Mouse (Mus musculus): Measurements from ENCODE around the gene Rnf217.

The Rnf217 gene

GRCm38 (mm10) chr10:31557311-31557710, 51.7 kb downstream of the Rnf217 start:
- intact Hi-C loops (cut with DNase I) = no loop called here

GRCm38 (mm10) chr10:31555433-31555960, 53.5 kb downstream of the Rnf217 start:
- intact Hi-C loops (cut with DNase I) = no loop called here

- intact Hi-C loops (cut with DNase I) = no loop called here
Measured at GRCm38 (mm10) chr10:31553302-31553701, 55.7 kb downstream of the Rnf217 start.

- intact Hi-C loops (cut with DNase I) = no loop called here
Measured at GRCm38 (mm10) chr10:31551850-31552249, 57.1 kb downstream of the Rnf217 start.

DNA sequence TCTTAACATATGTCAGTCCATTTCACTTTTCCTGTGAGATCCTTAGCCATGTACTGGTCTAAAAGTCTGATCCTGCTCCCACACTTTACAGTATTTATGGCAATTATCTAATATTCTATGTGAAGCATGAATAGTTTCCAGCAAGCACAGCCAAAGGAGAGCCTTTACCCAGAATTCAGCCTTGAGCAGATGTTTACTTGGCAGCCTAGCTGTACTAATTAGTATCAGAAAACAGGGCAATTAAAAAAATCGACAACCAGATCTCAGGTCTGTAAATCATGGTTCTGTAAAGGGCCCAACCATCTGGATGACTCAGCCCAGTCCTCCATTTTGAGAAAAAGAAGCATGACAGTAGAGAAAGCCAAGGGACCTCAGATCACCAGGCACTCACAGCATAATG, 57.6 kb downstream of the Rnf217 start:
- intact Hi-C loops (cut with DNase I) = no loop called here

DNA sequence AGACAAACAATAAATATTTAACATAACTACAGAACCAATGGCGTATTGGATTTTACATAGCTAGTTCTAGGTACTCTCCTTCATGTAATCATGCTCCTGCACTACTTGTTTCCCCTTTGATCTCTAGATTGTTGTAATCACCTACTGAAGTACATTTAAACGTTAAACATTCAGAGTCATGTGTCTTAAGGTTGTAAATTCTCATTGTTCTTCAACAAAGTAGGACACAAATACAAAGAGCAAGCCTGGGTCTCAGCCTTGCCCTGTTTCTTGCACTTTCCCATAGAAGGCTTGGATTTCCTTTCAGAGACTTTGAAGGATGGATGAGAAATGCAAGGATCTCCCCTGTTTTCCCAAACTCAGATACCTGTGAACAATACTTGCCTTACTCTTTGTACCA, 61.8 kb downstream of the Rnf217 start:
- intact Hi-C loops (cut with DNase I) = no loop called here

- intact Hi-C loops (cut with DNase I) = no loop called here
Measured at GRCm38 (mm10) chr10:31544149-31544942, 64.6 kb downstream of the Rnf217 start.

DNA sequence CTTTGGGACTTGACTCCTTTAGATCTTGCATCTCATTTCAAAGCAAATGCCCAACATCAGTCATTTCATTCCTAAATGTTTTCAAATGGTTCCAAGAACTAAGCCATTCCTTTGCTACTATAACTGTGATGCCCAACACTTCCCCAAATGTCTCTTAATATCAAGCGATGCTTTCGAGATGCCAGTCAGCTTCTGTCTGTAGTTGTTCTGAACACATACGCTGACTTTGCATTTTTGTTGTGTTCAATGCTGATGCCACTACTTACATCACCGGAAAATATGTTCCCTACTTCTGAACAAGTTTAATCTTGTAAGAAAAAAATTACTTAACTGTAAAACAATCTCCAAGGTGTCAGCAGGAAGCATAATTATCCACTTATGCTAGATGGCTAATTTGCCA, 68.5 kb downstream of the Rnf217 start:
- intact Hi-C loops (cut with DNase I) = no loop called here

DNA sequence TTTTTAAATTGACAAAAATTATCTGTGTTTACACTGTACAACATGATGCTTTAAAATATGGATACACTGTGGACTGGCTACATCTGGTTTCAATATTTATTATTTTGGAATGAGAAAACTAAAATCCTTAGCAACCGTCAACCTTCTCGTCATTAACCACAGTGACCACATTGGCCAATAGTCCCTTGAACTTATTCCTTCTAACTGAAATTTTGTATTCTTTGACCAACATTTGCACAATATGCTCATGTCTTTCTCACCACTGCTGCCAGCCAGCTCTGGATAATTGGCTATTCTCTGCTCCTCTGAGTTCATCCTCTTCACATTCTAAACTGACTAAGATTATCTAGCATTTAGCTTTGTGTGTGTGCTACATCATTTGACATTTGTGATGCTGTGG, 69.6 kb downstream of the Rnf217 start:
- intact Hi-C loops (cut with DNase I) = no loop called here

- intact Hi-C loops (cut with DNase I) = no loop called here
Measured at GRCm38 (mm10) chr10:31538721-31539120, 70.3 kb downstream of the Rnf217 start.

DNA sequence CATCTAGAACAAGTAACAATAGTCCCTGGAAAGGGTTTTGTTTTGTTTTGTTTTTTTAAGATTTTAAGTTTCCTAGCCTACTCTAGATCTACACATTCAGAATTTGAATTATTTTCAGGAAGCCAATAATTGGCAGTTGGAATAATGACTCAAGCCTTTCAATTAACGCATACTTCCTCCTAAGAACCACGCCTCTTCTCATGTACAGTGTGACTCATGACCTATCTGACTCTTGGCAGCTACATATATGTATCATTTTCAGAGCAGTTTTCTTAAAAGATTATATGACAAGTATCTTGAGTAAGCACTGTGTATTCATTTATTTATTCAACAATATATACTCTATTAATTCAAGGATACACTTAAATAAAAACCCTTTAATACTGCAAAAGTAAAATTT, 70.7 kb downstream of the Rnf217 start:
- intact Hi-C loops (cut with DNase I) = no loop called here

DNA sequence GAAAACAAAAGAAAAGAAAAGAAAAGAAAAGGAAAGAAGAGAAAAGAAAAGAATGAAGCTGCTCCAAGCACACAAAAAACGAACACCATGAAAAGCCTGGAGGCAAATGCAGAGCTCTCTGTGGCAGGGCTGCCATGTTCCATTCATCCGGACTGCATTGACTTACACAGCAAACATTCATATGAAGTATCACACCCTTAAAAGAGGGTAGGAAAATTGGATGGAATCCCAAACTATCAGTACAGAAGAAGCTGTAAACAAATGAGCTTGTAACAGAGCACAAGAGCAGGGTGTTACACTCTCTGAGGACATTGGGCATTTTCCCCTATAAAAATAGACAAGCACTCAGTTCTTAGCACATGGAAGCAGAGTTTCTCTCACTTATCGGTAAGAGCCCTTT, 71.8 kb downstream of the Rnf217 start:
- intact Hi-C loops (cut with DNase I) = no loop called here

DNA sequence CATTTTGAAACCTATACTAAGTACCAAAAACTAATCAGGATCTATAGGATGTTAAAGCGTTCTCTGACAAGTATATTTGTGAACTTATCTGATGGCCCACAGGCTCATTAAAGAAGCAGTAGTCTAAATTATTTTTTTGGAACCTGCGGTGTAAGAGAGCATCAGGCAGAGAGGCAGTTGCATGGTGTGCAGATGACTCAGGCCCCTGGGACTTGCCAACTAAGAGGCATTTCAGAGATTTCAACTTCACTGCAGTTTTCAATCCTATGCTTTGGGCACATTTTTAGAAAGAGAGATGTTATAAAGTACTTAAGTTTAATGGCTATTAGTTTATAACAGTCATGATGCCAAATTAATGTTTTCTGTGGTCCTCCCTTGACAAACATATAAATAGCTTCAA, 73.9 kb downstream of the Rnf217 start:
- intact Hi-C loops (cut with DNase I) = no loop called here

- intact Hi-C loops (cut with DNase I) = no loop called here
Measured at GRCm38 (mm10) chr10:31533270-31533826, 75.6 kb downstream of the Rnf217 start.

- intact Hi-C loops (cut with DNase I) = no loop called here
Measured at GRCm38 (mm10) chr10:31532782-31533181, 76.2 kb downstream of the Rnf217 start.

- intact Hi-C loops (cut with DNase I) = loop anchor here (10.0 kb wide), 1 partner anchor 76 kb away; the partner anchor contains the start of gene Rnf217
Measured at GRCm38 (mm10) chr10:31528297-31528984, 80.5 kb downstream of the Rnf217 start.

- intact Hi-C loops (cut with DNase I) = loop anchor here (10.0 kb wide), 1 partner anchor 79 kb away; the partner anchor contains the start of gene Rnf217
Measured at GRCm38 (mm10) chr10:31525705-31526104, 83.3 kb downstream of the Rnf217 start.

DNA sequence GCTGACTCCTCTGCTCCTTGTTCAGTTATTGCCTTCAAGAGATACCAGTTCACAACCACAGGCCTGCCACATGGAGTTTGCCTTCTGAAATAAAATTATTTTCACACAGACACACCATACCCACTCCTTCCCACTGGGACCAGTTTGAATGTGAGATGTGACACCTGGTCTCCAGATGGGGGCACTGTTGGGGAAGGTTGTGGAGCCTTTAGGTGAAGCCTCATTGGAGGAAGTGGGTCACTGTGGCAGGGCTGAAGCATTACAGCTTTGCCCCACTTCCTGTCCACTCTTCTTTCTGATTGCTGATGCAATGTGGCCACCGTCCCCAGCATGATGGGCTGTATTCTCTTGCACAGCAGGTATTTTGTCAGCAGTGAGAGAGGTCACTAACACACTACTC, 89.6 kb downstream of the Rnf217 start:
- intact Hi-C loops (cut with DNase I) = no loop called here

GRCm38 (mm10) chr10:31518210-31518609, 90.8 kb downstream of the Rnf217 start:
- intact Hi-C loops (cut with DNase I) = no loop called here

DNA sequence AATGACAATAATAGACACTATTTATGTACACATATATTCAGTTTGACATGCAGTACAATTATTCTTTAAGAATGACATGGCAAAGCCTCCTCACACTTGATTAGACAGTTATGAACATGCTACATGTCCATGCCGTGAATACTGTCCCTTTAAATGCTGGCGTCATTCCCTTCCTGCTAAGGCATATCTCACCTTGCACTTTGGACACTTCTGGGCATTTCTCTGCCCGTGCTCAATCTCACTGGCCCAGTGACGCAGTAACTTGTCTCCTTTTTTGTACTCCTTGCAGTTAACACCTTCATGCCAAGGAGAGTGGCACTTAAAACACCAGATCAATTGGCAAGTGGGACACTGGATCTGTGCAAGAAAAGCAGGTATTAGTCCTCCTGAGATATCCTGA, 91.8 kb downstream of the Rnf217 start:
- intact Hi-C loops (cut with DNase I) = no loop called here

DNA sequence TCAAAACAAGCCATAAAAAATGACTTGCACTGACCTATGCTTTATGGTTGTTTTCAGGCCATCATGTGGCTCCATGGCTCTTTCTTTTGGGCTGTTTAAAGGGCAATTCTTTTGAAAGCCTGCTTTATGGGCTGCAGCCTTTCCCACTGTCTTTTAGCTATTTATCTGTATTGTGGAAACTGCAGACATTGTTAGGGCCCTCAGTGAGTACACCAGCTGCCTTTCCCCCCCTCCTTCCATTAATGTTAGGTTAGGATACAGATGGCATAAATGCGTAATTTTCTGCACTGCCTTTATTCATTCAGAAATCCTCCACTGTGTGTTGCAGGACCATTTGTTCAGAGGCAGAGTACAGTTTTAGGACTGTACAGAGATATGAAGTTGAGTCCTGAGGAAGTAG, 93.1 kb downstream of the Rnf217 start:
- intact Hi-C loops (cut with DNase I) = no loop called here

DNA sequence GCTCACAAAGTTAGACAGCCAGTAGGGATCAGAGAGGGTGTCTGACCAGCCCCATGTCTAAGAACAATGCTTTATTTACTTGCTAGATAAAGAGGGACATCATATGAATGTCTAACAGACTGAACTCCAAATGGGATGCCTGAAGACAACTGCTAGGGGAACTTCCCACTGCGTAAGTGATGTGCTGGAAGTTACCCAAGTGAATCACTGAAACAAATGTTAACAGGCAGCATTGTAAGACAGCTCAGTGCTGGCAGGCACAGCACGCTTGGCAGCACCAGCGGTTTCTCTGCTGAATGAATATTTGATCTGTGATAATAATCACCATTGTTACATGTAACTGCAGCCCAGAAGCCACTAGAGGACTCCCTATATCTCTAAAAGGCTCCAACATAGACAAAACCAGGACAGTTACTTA, 104.8 kb downstream of the Rnf217 start:
- intact Hi-C loops (cut with DNase I) = no loop called here

Data from adrenal gland (tissue).